Mouse (Mus musculus) megakaryocyte, embryonic 14.5 days (primary cell): ENCODE data around the gene Thap3. TPM values are rescaled to one million over a fixed set of nuclear protein-coding genes. Genes with fewer than 3 reads are reported as not detected.
"Not testable (repeated sequence)": the region's sequence is repeated elsewhere in the genome, so short reads cannot be mapped to it uniquely, and the experiment has no call there.

Source experiments
- H3K27me3 ChIP-seq: replicated peaks from 2 replicates; pipeline ENCODE3; 2012; ENCODE audit warnings: inconsistent platforms
- H3K36me3 ChIP-seq: replicated peaks from 2 replicates; pipeline ENCODE3; 2012; ENCODE audit warnings: low read length, inconsistent platforms, mixed read lengths
- H3K4me1 ChIP-seq: 2 replicates; pipeline ENCODE4 v1.6.1; 2012; ENCODE audit warnings: inconsistent platforms
- H3K4me3 ChIP-seq: replicated peaks from 2 replicates; pipeline ENCODE3; 2012; ENCODE audit warnings: moderate library complexity, mild to moderate bottlenecking, inconsistent platforms
- H3K9me3 ChIP-seq: 2 replicates; pipeline ENCODE4 v1.6.1; 2012; ENCODE audit warnings: inconsistent platforms
- FLI1 ChIP-seq: IDR thresholded peaks from 2 replicates; pipeline ENCODE4 v1.6.1; 2012; ENCODE audit warnings: low read length, inconsistent platforms, mixed read lengths
- GATA1 ChIP-seq: IDR thresholded peaks from 3 replicates; pipeline ENCODE4 v1.6.1; 2012; ENCODE audit warnings: mixed read lengths, low read length, inconsistent platforms, borderline replicate concordance
- polyA plus RNA-seq: library from polyadenylated mRNA; stranded (reverse); fragments of >175 nt; gene quantifications from 2 replicates; pipeline ENCODE4 v1.2.3, GENCODE M21; 2012; ENCODE audit warnings: low replicate concordance; ENCODE audit not compliant: insufficient read depth

Gene Thap3
- polyA plus RNA-seq = 27.3 and 48.0 TPM in 2 replicates

DNA sequence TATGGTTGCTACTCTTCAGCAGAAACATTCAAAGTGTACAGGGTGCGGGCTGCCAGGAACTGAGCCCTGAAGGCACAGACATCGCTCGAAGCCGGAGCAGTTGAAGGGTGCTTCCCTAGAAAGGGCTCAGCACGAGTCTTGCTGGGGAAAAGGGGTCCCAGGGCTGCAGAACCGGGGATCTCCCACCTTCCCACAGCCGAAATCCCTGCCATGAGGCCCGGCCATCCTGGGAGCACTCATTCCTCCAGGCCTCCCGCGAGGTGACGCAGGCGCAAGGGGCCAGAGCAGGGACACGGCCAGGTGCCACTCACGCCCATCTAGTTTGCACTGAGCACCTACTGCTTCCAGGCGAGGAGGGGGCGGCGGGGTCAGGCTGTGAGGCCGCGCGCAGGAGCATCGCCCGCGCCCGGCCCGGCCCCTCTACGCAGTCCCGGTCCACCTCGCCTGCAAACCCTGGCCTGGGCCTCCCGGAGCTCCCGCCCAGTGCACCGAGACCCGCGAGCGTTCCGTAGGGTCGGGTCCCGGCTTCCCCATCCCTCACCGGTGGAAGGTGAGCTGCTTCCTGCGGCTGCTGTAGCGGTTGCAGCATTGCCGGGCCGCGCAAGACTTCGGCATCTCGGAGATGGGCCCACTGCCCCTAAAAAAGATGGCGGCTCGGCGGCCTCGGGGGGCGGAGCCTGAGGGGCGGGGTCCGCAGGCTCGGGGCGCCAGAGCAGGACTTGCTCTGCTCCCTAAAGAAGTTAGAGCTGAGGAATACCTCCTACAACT, at the start of gene Thap3:
Gene Thap3, minus strand, starts transcription at position 656 of the 768 bp plus-strand sequence.
- TF ChIP-seq FLI1 (no peak), GATA1 (no peak)
- no peaks in the 10 kb centered on the region for H3K27me3 ChIP-seq
- no peaks in the 10 kb centered on the region for H3K9me3 ChIP-seq
- H3K36me3 ChIP-seq = peaks cover 64% of the 10 kb centered on the region
- H3K4me3 ChIP-seq = peak within 1 kb of the TSS; percentile 100
- H3K4me1 ChIP-seq = peaks cover 57% of the 10 kb centered on the region

DNA sequence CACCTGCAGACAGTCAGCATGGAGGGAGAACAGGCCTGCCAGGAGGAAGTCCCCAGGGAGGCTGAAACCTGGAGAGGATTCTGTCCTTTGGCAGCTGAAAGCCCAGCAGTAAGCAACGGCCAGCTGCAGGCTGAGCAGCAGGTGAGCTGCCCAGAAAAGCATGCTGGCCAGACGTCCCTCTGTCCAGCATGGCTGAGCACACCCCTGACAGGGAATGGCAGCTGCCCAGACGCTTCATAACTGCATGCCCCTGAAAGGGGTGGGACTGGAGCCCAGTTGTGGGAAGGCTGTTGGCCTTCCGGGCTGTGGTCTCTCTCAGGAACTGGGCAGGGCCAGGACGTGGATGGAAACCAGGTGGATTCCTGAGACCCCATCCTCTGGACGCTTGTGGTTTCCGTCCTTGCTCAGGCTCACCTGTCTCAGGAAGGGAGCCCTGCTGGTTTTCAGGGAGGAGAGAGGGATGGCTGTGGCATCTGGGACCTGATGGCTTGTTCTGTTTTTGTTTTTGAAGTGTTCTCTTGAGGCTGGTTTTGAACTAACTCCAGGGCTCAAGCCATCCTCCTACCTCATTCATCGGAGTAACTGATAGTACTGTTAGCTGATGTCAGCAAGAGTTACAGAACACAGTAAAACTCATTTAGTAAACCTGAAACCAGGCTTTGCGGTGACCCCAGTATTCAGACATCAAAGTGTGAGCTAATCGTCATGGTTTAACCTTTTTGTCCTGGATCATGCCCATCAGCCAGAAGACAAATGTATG, 49.6 kb upstream of the Thap3 start, which contains the start of gene Tas1r1:
Gene Tas1r1, minus strand, starts transcription at position 344 of the 760 bp plus-strand sequence.
- no peak for TF ChIP-seq GATA1
- TF ChIP-seq FLI1 = no peak
- Histone ChIP-seq H3K9me3 (no peaks in the 10 kb centered on the region), H3K4me1 (peaks cover 64% of the 10 kb centered on the region), H3K36me3 (peaks cover 30% of the 10 kb centered on the region), H3K4me3 (peak within 1 kb of the TSS; percentile 98), H3K27me3 (peaks cover under 1% of the 10 kb centered on the region)

- Histone ChIP-seq H3K4me1 (peaks cover 54% of the 10 kb centered on the region), H3K36me3 (peaks cover 24% of the 10 kb centered on the region)
- not testable (repeated sequence) for H3K27me3 ChIP-seq, H3K9me3 ChIP-seq, H3K4me3 ChIP-seq
These were observed 47.7 kb upstream of the Thap3 start for GRCm38 (mm10) chr4:152036464-152036863.

GRCm38 (mm10) chr4:152032922-152033321, 44.1 kb upstream of the Thap3 start:
- Histone ChIP-seq H3K4me3 (no peak overlapping the region), H3K9me3 (no peaks in the 10 kb centered on the region), H3K4me1 (peaks cover 40% of the 10 kb centered on the region), H3K36me3 (peaks cover 27% of the 10 kb centered on the region), H3K27me3 (peaks cover 7% of the 10 kb centered on the region)
- TF ChIP-seq GATA1 = no peak
- TF ChIP-seq FLI1 = no peak

GRCm38 (mm10) chr4:152029997-152030396, 41.2 kb upstream of the Thap3 start:
- peaks cover 7% of the 10 kb centered on the region for H3K27me3 ChIP-seq
- TF ChIP-seq FLI1 = no peak
- no peak for TF ChIP-seq GATA1

GRCm38 (mm10) chr4:152029087-152029486, 40.3 kb upstream of the Thap3 start:
- Histone ChIP-seq H3K27me3 (peaks cover 7% of the 10 kb centered on the region), H3K4me3 (no peak overlapping the region), H3K36me3 (peaks cover 49% of the 10 kb centered on the region), H3K9me3 (no peaks in the 10 kb centered on the region), H3K4me1 (peaks cover 57% of the 10 kb centered on the region)
- TF ChIP-seq GATA1 = no peak
- no peak for TF ChIP-seq FLI1

More at GRCm38 (mm10) chr4:152029997-152030396, 41.2 kb upstream of the Thap3 start:
- H3K4me3 ChIP-seq = no peak overlapping the region
- peaks cover 57% of the 10 kb centered on the region for H3K4me1 ChIP-seq
- H3K36me3 ChIP-seq = peaks cover 40% of the 10 kb centered on the region
- H3K9me3 ChIP-seq = no peaks in the 10 kb centered on the region

- no peak for TF ChIP-seq FLI1
- TF ChIP-seq GATA1 = no peak
- peaks cover 7% of the 10 kb centered on the region for H3K27me3 ChIP-seq
- H3K4me3 ChIP-seq = peak overlapping the region; percentile 98
These were observed 39.7 kb upstream of the Thap3 start for GRCm38 (mm10) chr4:152028456-152028855.

GRCm38 (mm10) chr4:152027524-152027923, 38.7 kb upstream of the Thap3 start, which contains the start of gene Zbtb48:
Gene Zbtb48, minus strand, starts transcription at chr4:152027671.
- no peak for TF ChIP-seq FLI1
- no peak for TF ChIP-seq GATA1
- Histone ChIP-seq H3K4me1 (peaks cover 65% of the 10 kb centered on the region), H3K4me3 (peak within 1 kb of the TSS; percentile 98), H3K27me3 (peaks cover 6% of the 10 kb centered on the region), H3K9me3 (no peaks in the 10 kb centered on the region), H3K36me3 (peaks cover 57% of the 10 kb centered on the region)

More at GRCm38 (mm10) chr4:152028456-152028855, 39.7 kb upstream of the Thap3 start:
- H3K9me3 ChIP-seq = no peaks in the 10 kb centered on the region
- H3K4me1 ChIP-seq = peaks cover 56% of the 10 kb centered on the region
- peaks cover 51% of the 10 kb centered on the region for H3K36me3 ChIP-seq

DNA sequence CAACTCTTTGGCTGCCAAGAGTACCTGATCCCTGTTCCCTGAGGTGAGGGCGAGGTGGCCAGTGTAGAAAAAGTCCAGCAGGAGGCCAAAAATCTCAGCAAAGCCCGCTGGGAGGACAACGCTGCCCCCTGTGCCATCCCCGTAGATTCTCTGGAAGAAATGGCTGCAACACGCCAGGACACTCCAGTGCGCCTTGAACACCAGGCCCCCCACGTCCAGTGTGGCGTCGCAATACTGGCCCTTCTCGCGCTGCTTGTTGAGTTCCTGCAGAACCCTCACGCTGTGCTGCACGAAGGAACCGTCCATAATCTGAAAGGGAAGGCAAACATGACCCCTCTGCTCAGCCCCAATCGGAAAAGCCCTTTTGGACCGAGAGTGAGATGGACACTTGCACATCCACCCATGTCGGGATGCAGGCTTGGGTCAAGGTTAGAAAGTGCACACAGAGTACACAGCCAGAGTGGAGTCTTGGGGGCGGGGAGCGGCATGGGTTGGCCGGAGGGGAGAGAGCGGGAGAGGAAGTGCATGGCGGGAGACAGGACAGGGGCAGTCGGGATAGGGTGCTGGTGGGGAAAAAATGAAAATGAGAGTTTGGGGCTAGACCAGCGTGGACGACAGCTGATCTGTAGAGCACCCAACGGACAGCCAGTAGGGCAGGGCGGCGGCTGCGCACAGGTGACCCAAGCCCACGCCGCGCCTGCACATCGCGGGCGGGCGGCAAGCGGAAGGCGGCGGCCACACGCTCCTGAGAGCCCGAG, 38.1 kb upstream of the Thap3 start:
- Histone ChIP-seq H3K9me3 (no peaks in the 10 kb centered on the region), H3K4me3 (peak overlapping the region; percentile 98), H3K4me1 (peaks cover 69% of the 10 kb centered on the region), H3K27me3 (peaks cover 2% of the 10 kb centered on the region), H3K36me3 (peaks cover 57% of the 10 kb centered on the region)
- TF ChIP-seq GATA1 = no peak
- no peak for TF ChIP-seq FLI1

- Histone ChIP-seq H3K4me1 (peaks cover 76% of the 10 kb centered on the region), H3K9me3 (no peaks in the 10 kb centered on the region), H3K36me3 (peaks cover 68% of the 10 kb centered on the region), H3K4me3 (peak overlapping the region; percentile 2), H3K27me3 (no peaks in the 10 kb centered on the region)
- TF ChIP-seq FLI1 (no peak), GATA1 (no peak)
These were observed 35.7 kb upstream of the Thap3 start for GRCm38 (mm10) chr4:152024525-152024924.
